Mouse (Mus musculus): ENCODE results near the gene Pip4k2a.

DNA sequence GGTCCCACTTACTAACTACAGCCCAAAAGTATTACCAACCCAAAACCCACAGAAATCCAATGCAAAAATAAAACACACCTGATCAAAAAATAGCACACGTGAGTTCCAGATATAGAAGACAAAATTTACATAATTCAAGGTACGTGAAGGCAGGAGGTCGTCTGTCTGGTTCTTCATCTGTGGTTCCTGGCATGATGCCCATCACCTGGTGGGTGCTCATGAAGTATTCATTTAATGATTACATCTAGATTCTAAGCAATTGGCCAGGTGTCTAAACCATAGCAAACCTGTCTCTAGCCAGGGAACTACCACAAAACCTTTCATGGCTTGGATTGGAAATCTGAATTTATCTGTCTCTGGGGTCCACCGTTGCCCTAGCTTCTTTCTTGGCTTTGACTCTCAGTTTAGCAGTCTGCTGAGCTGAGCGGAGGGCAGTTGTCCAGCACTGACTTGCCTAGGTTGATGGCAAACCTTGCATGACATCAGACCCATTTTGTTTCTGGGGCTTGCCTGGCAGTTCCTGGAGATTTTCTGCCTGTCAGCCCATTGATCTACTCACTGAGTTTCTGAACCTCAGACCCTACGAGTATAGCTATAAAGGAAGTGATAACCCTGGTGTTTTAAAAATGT is 182.5 kb downstream of the Pip4k2a start:
- TF ChIP-seq POLR2A (IDR thresholded peaks at IDR 0.05; ENCODE audit: low read depth, low read length) = no peak
- TF ChIP-seq CTCF (IDR thresholded peaks at IDR 0.05; ENCODE audit: extremely low read depth, insufficient read depth, insufficient read length, insufficient replicate concordance) = no peak
